Mouse (Mus musculus) hindbrain, embryonic 14.5 days (tissue): Measurements from ENCODE around the gene Tmem238l. TPM values are rescaled to one million over a fixed set of nuclear protein-coding genes. Genes with fewer than 3 reads are reported as not detected.

Experiments
- ATAC-seq: fragments of 200-750 bp; cut with Nextera tagmentation; 2 replicates; pipeline ENCODE4 v1.8.0; 2017; ENCODE audit warnings: moderate number of reproducible peaks, mild to moderate bottlenecking, moderate TSS enrichment, moderate library complexity; ENCODE audit not compliant: low FRiP score
- DNase-seq: peaks from one replicate; pipeline ENCODE4 v3.0.0-alpha.2; 2015; ENCODE audit warnings: low spot score
- H3K27ac ChIP-seq: fragments of 300-500 bp; sonication (generic); 2 replicates; pipeline ENCODE4 v1.5.1; 2014; ENCODE audit warnings: mild to moderate bottlenecking, moderate library complexity
- H3K27me3 ChIP-seq: fragments of 300-500 bp; sonication (generic); 2 replicates; pipeline ENCODE4 v1.6.1; 2014; ENCODE audit warnings: mild to moderate bottlenecking, low read length, mixed read lengths; ENCODE audit not compliant: control insufficient read depth, insufficient read depth
- H3K36me3 ChIP-seq: fragments of 300-500 bp; sonication (generic); replicated peaks from 2 replicates; pipeline ENCODE4 v1.6.1; 2014; ENCODE audit not compliant: control insufficient read depth, insufficient read depth
- H3K4me1 ChIP-seq: fragments of 300-500 bp; sonication (generic); replicated peaks from 2 replicates; pipeline ENCODE4 v1.6.1; 2014; ENCODE audit warnings: antibody characterized with exemption, low read length, mixed read lengths; ENCODE audit not compliant: control insufficient read depth, insufficient read depth
- H3K4me2 ChIP-seq: fragments of 300-500 bp; sonication (generic); replicated peaks from 2 replicates; pipeline ENCODE4 v1.6.1; 2014; ENCODE audit warnings: mild to moderate bottlenecking, moderate library complexity
- H3K4me3 ChIP-seq: fragments of 300-500 bp; sonication (generic); replicated peaks from 2 replicates; pipeline ENCODE4 v1.5.1; 2014; ENCODE audit warnings: mild to moderate bottlenecking, low read length
- H3K9ac ChIP-seq: fragments of 300-500 bp; sonication (generic); 2 replicates; pipeline ENCODE4 v1.6.1; 2014
- H3K9me3 ChIP-seq: fragments of 300-500 bp; sonication (generic); 2 replicates; pipeline ENCODE4 v1.6.1; 2016; ENCODE audit warnings: low read length; ENCODE audit not compliant: control insufficient read depth
- WGBS: fragments of 180-500 bp; shearing (Covaris S2); extraction: QIAGEN DNeasy Blood & Tissue Kit; methylation state at CpG from one replicate; pipeline ENCODE4 v1.1.7; 2014; 5-methylcytosine and 5-hydroxymethylcytosine counted together
- polyA plus RNA-seq: library from polyadenylated mRNA; unstranded; fragments of >200 nt; fragmentation: Nextera tagmentation; extraction: Ambion mirVana; gene quantifications from 2 replicates; pipeline ENCODE4 v1.2.1, GENCODE M21; 2014

Tmem238l gene
- not detected in 2 replicates for polyA plus RNA-seq

GRCm38 (mm10) chr11:66956303-66956702, at the start of gene Tmem238l:
Gene Tmem238l, plus strand, starts transcription at chr11:66956638.
- 77% methylated on average over 9 of the region's 9 CpGs for WGBS
- H3K4me1 ChIP-seq, result no peaks in the 10 kb centered on the region
- ATAC-seq, result no peak
- H3K4me3 ChIP-seq, result no peak within 1 kb of the TSS
- H3K9me3 ChIP-seq, result no peaks in the 10 kb centered on the region
- H3K4me2 ChIP-seq, result no peak within 1 kb of the TSS
- no peaks in the 10 kb centered on the region for H3K36me3 ChIP-seq
- no peak within 1 kb of the TSS for H3K27ac ChIP-seq
- H3K27me3 ChIP-seq, result no peaks in the 10 kb centered on the region
- H3K9ac ChIP-seq, result no peak within 1 kb of the TSS
- DNase-seq, result no peak

GRCm38 (mm10) chr11:66911811-66912210, 44.6 kb upstream of the Tmem238l start, which contains the start of gene Pirt:
Gene Pirt, plus strand, starts transcription at chr11:66911981.
- no peak within 1 kb of the TSS for H3K4me3 ChIP-seq
- 46% methylated on average over 10 of the region's 10 CpGs for WGBS
- no peak within 1 kb of the TSS for H3K9ac ChIP-seq
- ATAC-seq (no peak), DNase-seq (no peak)
- no peaks in the 10 kb centered on the region for H3K9me3 ChIP-seq
- no peak within 1 kb of the TSS for H3K4me2 ChIP-seq
- H3K27ac ChIP-seq, result no peak within 1 kb of the TSS
- no peaks in the 10 kb centered on the region for H3K27me3 ChIP-seq
- no peaks in the 10 kb centered on the region for H3K4me1 ChIP-seq
- no peaks in the 10 kb centered on the region for H3K36me3 ChIP-seq

GRCm38 (mm10) chr11:66912531-66913458, 43.6 kb upstream of the Tmem238l start:
- Histone ChIP-seq H3K4me1 (no peaks in the 10 kb centered on the region), H3K4me2 (no peak overlapping the region), H3K9me3 (no peaks in the 10 kb centered on the region), H3K9ac (no peak overlapping the region), H3K27me3 (no peaks in the 10 kb centered on the region), H3K27ac (no peak overlapping the region), H3K36me3 (no peaks in the 10 kb centered on the region), H3K4me3 (no peak overlapping the region)
- ATAC-seq (no peak), DNase-seq (no peak)
- WGBS, result 62% methylated on average over 17 of the region's 17 CpGs

- WGBS, result 21% methylated on average over 3 of the region's 3 CpGs
- Histone ChIP-seq H3K9me3 (no peaks in the 10 kb centered on the region), H3K9ac (no peak overlapping the region), H3K4me3 (no peak overlapping the region), H3K4me1 (no peaks in the 10 kb centered on the region), H3K36me3 (no peaks in the 10 kb centered on the region), H3K27me3 (no peaks in the 10 kb centered on the region), H3K4me2 (no peak overlapping the region), H3K27ac (no peak overlapping the region)
- DNase-seq, result no peak
- ATAC-seq, result no peak
Observed at GRCm38 (mm10) chr11:66914249-66914648, 42.2 kb upstream of the Tmem238l start.

DNA sequence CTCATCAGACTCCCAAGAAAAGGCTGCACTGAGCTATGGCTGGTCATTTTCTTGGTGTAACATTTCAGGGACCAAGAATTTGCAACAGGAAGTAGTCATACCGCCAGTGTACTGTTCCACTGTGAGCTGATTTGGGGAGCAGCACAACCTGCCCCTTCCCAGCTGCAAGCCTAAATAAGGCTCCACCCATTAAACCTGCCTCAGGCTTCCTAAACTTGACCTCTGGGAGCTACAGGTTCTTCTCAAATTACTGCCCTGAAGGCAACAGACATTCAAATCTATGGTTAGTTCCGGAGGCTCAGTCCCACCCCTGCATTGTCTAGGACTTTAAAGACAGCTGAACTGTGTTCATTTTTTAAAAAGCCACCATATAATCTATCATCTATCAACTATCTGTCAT, 36.4 kb upstream of the Tmem238l start:
- no peak overlapping the region for H3K4me3 ChIP-seq
- DNase-seq (no peak), ATAC-seq (no peak)
- H3K9me3 ChIP-seq, result no peaks in the 10 kb centered on the region
- no peaks in the 10 kb centered on the region for H3K27me3 ChIP-seq
- H3K4me2 ChIP-seq, result no peak overlapping the region
- WGBS, result 82% methylated on average over 2 of the region's 2 CpGs
- no peaks in the 10 kb centered on the region for H3K4me1 ChIP-seq
- no peak overlapping the region for H3K27ac ChIP-seq
- H3K36me3 ChIP-seq, result no peaks in the 10 kb centered on the region
- no peak overlapping the region for H3K9ac ChIP-seq

DNA sequence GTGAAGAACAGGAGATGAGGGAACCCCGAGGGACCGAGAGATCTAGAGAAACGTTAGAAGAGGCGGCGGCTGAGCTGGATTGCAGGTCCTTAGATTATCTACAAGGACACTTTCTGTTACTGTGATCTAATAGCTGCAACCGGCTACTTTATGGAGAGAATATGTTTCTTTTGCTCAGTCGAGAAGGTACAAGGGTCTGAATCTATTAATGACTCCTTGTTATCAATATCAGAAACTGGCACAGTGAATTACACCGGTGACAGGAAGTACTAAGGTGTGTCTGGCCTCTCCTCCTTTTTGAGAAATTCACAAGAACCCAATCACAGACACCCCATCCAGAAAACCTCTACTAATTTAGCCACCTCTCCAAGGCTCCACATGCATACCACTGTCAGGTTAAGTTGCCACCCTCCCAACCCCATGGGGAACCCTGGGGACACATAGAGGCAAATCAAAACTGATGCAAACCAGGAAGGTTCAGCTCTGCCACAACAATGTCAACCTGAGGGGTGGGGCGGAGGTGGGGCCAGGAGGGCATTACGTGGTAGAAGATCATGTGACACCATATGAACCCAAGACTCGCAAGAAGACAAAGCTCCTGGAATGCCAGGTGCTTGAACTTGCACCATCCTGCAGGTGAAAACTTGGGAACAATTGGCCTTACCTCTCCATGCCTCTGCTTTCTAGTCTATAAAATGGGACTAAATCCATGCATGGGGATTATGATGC, 32.2 kb upstream of the Tmem238l start:
- DNase-seq (no peak), ATAC-seq (no peak)
- Histone ChIP-seq H3K4me3 (no peak overlapping the region), H3K27me3 (no peaks in the 10 kb centered on the region), H3K9ac (no peak overlapping the region), H3K9me3 (no peaks in the 10 kb centered on the region), H3K36me3 (no peaks in the 10 kb centered on the region), H3K4me1 (no peaks in the 10 kb centered on the region), H3K27ac (no peak overlapping the region), H3K4me2 (no peak overlapping the region)
- 85% methylated on average over 11 of the region's 11 CpGs for WGBS

GRCm38 (mm10) chr11:66928311-66928710, 28.1 kb upstream of the Tmem238l start:
- 38% methylated on average over 3 of the region's 3 CpGs for WGBS
- no peaks in the 10 kb centered on the region for H3K4me1 ChIP-seq
- no peaks in the 10 kb centered on the region for H3K27me3 ChIP-seq
- no peak overlapping the region for H3K4me3 ChIP-seq
- no peak overlapping the region for H3K27ac ChIP-seq
- H3K36me3 ChIP-seq, result no peaks in the 10 kb centered on the region
- H3K4me2 ChIP-seq, result no peak overlapping the region
- DNase-seq, result no peak
- no peak overlapping the region for H3K9ac ChIP-seq
- ATAC-seq, result no peak
- no peaks in the 10 kb centered on the region for H3K9me3 ChIP-seq

DNA sequence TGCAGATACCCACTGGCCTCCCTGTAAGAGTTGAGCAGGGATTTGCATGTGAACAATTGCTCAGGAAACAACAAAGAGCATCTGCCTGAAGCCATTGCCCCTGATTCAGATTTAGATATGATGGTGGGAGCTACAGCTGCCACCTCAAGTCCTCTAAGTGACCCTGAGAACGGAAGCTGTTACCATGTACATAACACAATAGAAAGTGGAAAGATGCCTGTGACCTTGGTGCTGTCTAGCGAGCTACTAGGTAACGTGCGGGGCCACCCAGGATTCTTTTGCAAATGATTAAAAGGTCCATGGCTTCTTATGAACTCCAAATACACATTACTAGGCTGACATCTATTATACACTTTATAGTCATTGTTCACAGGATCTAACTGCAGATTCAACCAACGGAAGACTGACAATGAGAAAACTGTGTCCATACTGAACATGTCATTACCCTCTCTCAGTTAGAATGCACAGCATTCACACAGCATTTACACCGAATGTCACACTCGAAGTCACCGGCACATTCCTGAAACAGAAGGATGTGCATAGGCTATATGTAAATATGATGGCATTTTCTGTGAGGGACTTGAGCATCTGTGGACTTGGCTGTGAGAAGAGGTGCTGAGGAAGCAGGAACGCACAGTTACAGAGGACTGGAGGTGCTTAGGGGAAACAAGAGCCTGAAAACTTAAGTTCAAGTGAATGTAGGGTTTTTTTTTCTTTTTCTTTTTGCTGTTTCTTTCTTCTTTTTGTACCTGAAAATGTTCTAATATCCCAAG, 23.4 kb upstream of the Tmem238l start:
- no peaks in the 10 kb centered on the region for H3K9me3 ChIP-seq
- DNase-seq, result no peak

More for the DNA sequence above, 23.4 kb upstream of the Tmem238l start:
- Histone ChIP-seq H3K27ac (no peak overlapping the region), H3K9ac (no peak overlapping the region), H3K36me3 (no peaks in the 10 kb centered on the region), H3K4me1 (no peaks in the 10 kb centered on the region), H3K4me2 (no peak overlapping the region), H3K4me3 (no peak overlapping the region), H3K27me3 (no peaks in the 10 kb centered on the region)
- WGBS, result 63% methylated on average over 9 of the region's 9 CpGs
- no peak for ATAC-seq
